Mouse (Mus musculus): ENCODE measurements around the gene St8sia4. TPM values are rescaled to one million over a fixed set of nuclear protein-coding genes. Genes with fewer than 3 reads are reported as not detected.
"Not testable (repeated sequence)": the region's sequence is repeated elsewhere in the genome, so short reads cannot be mapped to it uniquely, and the experiment has no call there.

The St8sia4 gene
- total RNA-seq, 1 experiment from 2014 or later = 5.0 TPM

DNA sequence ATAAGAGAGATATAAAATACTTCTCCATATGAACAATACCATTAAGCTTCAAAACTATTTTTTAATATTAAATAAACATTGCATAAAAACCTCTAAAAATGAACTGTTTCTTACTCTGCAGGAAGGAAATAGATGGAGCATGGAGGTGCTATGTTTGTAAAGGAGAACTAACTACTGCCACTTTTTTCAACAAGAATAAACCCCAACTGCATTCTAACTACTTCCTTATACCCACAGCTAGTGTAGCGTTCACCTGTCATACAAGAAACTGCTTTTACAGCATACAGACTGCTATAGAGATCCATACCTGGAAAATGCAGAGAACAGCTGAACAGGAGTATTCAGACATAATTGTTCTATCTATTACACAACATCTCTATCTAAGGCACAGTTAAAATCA is 70.5 kb downstream of the St8sia4 start:
- DNase-seq = no peak

DNA sequence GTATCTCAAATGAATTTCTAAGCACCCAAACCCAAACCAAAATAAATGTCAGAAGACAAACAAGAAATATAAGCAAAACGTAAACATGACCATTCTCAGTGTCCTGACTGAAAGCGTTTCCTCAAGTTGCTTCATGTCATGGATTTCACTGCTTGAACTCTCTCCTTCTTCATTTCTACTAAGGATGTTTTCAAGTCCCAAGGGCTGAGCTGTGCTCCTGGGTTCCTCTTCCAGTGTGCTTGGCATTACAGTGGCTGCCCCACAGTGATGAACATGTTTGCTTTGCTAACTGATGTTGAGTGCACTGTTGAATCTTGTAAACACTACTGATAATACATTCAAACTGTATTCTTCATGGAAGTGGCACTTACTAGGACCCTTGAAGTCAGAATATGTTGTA is 76.3 kb downstream of the St8sia4 start:
- DNase-seq = no peak

DNA sequence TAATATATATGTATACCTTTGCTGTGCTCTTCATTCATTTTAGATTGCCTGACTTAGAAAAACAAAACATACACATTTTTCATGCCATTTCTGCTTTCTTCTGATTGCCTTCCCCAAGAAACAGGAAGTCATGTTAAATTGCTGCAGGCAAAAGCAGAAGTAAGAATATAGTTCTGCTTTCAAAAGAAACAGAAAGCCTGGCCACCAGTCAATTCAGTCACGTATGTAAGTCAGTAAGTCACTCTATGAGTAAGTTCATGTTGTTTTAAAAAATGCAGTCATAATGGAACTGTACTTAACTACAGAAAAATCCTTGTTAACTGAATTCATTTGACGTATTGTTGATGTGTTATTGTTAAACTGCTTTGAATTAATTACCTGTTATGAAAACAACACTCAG is 77.3 kb downstream of the St8sia4 start:
- DNase-seq = peak; percentile 16

DNA sequence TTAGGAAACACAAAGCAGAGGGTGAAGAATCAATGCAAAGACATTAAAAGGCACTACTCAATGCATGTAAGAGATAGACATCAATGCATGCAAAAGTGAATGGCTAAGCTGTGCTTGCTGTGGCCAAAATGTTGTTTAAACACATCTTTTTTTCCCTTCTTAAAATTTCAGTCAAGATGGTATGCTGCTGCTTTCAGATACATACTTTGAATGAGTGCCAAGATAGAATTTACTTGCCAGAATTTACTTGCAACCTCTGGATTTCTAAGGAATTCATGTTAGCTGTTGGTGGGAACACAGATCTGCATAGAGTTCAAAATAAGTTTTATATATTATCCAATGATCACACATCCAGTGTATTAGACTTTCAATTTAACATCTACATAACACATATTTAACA is 77.9 kb downstream of the St8sia4 start:
- DNase-seq = no peak

DNA sequence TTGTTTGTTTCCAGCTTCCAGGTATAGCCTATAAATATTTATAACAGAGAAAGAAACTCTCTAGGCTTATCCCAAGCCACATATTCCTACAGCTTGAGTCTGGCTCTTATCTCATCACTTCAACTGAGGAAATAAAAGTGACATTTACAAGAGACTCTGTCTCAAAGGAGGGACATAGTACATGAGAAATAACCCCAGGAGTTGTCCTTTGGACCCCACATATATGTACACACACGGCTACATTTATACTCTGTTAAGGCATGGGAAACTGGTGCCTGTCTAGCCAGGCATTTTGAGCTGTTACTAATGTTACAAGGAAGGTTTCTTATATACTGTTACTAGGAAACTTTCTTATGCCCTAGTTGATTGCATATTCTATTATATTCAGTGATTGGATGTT is 84.1 kb downstream of the St8sia4 start:
- DNase-seq = no peak

DNA sequence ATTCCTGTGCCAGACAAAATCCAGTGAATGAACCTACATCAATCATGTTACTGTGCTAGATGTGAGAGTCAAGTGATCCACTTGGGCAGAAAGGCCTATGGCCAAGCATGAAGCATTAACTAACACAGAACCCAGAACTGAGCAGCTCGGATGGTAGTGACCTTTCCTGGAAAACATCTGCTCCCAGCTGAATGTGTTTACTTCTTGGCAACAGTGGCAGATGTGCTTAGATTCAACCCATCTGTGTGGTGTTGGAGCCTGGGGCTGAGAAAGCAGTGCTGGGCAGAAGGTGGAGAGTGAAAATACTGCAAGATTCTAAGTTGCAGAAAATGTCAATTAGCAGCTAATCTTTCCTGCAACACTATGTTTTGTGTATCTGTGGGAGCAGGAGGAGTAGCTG is 85.1 kb downstream of the St8sia4 start:
- DNase-seq = no peak

DNA sequence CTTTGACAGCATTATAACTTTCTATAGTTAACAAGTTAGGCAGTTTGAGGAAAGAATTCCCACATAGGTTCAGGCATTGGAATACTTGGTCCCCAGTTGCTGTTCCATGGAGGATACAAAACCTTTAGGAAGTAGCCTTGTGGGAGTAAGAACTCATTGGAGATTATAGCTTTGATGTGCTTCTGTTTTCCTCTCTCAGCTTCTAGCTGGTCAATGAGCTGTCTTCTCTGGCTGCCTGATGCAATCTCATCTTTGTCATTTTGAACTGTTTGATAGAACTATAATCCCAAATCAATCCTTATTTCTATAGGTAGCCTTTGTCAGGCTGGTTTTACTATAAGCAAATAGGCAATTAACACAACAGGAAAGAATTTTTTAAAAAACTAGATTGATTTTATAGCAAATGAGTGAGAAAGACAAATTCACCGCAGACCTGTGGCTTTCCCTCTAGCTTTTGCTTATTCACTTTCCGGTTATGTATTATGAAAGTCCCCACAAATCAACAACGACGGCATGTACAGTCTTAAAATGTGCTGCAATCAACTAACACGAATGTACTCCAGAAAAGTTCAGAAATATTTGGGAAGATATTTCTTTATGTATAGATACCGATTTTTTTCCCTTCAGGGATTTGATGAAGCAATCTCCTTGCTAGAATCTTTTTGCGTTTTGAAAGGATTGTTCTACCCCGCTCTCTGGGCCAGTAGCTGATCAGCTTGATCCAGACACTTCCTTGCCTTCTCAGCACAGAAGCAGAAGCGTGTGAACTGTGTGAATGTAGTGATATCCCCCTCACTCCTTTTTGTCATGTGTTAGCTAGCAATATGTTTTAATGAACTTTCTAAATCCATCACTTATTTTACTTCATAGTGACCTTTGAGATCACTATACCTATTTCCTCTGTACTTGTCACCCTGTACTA is 94.5 kb downstream of the St8sia4 start:
- no peak for DNase-seq

DNA sequence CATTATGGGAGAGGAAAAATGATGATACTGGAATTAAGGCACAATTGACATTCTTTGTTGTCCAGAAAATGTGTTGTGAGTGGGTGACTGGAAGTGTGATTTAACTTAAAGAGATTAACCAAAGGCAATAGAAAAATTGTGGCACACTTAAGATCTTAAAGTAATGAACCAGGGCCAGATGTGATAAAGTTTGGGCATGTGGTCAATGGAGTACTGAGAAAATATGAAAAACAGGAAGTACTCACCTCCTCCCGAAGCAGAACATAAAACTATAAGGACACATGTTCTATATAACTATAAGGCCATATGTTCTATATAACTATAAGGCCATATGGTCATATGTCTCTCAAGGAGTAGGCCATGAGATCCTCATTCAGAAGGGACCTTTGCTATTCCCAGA is 96.3 kb downstream of the St8sia4 start:
- no peak for DNase-seq

DNA sequence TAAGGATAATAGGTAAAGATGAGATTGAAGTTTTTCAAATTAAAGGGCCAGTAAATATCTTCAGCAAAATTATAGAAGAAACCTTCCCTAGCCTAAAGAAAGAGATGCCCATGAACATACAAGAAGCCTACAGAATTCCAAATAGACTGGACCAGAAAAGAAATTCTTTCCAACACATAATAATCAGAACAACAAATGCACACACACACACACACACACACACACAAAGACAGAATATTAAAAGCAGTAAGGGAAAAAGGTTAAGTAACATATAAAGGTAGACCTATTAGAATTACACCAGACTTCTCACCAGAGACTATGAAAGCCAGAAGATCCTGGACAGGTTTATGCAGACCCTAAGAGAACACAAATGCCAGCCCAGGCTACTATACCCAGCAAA is 112.8 kb downstream of the St8sia4 start:
- DNase-seq = not testable (repeated sequence)

DNA sequence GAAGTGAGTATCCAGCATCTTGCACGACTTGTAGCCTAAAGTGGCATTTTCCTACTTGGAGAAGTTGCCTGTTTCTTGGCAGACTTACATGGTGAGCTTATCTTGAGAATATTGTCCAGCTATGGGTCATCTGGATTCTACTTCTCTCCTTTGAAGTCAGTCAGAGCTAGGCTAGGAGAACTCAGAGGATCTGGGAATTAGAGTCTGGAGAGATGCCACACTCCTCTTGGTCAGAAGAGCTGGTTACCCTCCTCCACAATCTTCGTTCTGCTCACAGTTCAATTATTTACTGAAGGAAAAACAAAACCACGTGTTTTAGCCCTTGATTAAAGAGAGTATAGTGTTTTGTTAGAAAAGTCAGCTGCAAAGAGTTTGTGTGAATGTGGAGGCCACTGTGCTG is 125.9 kb downstream of the St8sia4 start:
- DNase-seq = no peak
